Mouse (Mus musculus) hindbrain, embryonic 12.5 days (tissue): ENCODE data around the gene Il17ra. TPM values are rescaled to one million over a fixed set of nuclear protein-coding genes. Genes with fewer than 3 reads are reported as not detected.

ENCODE experiments used
- ATAC-seq: fragments of 200-750 bp; cut with Nextera tagmentation; 2 replicates; pipeline ENCODE4 v1.8.0; 2017; ENCODE audit warnings: moderate TSS enrichment; ENCODE audit not compliant: low FRiP score
- H3K27ac ChIP-seq: fragments of 300-500 bp; sonication (generic); 2 replicates; pipeline ENCODE4 v1.5.1; 2016; ENCODE audit warnings: mild to moderate bottlenecking
- H3K27me3 ChIP-seq: fragments of 300-500 bp; sonication (generic); 2 replicates; pipeline ENCODE4 v1.6.1; 2016; ENCODE audit warnings: mild to moderate bottlenecking
- H3K36me3 ChIP-seq: fragments of 300-500 bp; sonication (generic); 2 replicates; pipeline ENCODE4 v1.6.1; 2016; ENCODE audit warnings: mild to moderate bottlenecking
- H3K4me1 ChIP-seq: fragments of 300-500 bp; sonication (generic); 2 replicates; pipeline ENCODE4 v1.6.1; 2016
- H3K4me2 ChIP-seq: fragments of 300-500 bp; sonication (generic); replicated peaks from 2 replicates; pipeline ENCODE4 v1.6.1; 2016; ENCODE audit warnings: mild to moderate bottlenecking
- H3K4me3 ChIP-seq: fragments of 300-500 bp; sonication (generic); 2 replicates; pipeline ENCODE4 v1.5.1; 2016; ENCODE audit warnings: mild to moderate bottlenecking
- H3K9ac ChIP-seq: fragments of 300-500 bp; sonication (generic); 2 replicates; pipeline ENCODE4 v1.6.1; 2016; ENCODE audit warnings: mild to moderate bottlenecking, moderate library complexity
- H3K9me3 ChIP-seq: fragments of 300-500 bp; sonication (generic); replicated peaks from 2 replicates; pipeline ENCODE4 v1.6.1; 2016; ENCODE audit warnings: mild to moderate bottlenecking
- WGBS: fragments of 180-500 bp; shearing (Covaris S2); methylation state at CpG from one replicate; pipeline ENCODE4 v1.1.7; 2016; 5-methylcytosine and 5-hydroxymethylcytosine counted together
- polyA plus RNA-seq: library from polyadenylated mRNA; unstranded; fragments of >200 nt; fragmentation: Nextera tagmentation; extraction: Ambion mirVana; gene quantifications from 2 replicates; pipeline ENCODE4 v1.2.1, GENCODE M21; 2016

Gene Il17ra
- polyA plus RNA-seq, 1 experiment from 2014 or later: 12.3 TPM

DNA sequence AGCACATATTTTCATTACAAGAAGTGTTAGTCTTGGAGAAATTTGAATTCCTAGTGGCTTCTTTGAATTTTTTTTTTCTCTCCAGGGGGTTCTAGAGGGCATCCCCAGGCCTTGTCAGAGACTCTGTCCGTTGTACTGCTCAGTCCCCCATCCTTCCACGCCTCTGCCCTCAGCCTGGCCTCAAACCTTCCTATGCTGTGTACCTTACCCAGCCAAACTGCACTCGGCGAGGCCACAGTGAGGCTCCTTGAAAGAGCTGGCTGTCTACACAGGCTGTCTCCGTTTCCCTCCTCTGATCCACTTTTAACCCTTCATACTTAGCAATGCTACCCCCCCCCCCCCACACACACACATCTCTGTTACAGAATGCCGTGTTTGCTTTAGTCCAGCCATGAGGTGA lies 796 bp upstream of the Il17ra start:
- Histone ChIP-seq H3K4me3 (no peak overlapping the region), H3K4me1 (peaks cover 12% of the 10 kb centered on the region), H3K9me3 (no peaks in the 10 kb centered on the region), H3K27me3 (peaks cover 46% of the 10 kb centered on the region), H3K27ac (no peak overlapping the region), H3K36me3 (no peaks in the 10 kb centered on the region), H3K9ac (no peak overlapping the region), H3K4me2 (no peak overlapping the region)
- 55% methylated on average over 6 of the region's 6 CpGs for WGBS
- ATAC-seq: no peak

DNA sequence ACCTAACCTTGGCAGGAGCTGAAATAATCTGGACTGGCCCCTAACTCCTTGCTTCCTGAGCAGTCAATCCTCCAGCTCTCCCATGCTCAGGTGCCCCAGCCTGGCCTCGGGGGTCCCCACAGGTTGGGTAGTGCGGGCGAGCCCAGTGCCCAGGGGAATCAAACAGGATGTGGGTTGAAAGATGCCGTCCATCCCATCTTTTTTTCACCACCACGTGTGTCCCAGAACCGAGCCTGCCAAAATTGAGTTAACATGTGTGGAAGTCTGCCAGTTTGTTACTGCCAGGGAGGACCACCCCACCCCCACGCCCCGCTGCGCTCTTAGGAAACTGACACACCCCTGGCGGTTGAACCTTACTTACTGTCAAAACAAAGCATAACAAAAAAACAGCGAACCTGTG lies 837 bp downstream of the Il17ra start:
- 4% methylated on average over 11 of the region's 11 CpGs for WGBS
- Histone ChIP-seq H3K4me2 (peak overlapping the region; percentile 72), H3K36me3 (no peaks in the 10 kb centered on the region), H3K27me3 (peaks cover 46% of the 10 kb centered on the region), H3K9me3 (no peaks in the 10 kb centered on the region), H3K4me3 (peak overlapping the region; percentile 57), H3K27ac (no peak overlapping the region), H3K9ac (peak overlapping the region; percentile 65; the same call in 1 of the 2 replicates), H3K4me1 (peaks cover 12% of the 10 kb centered on the region)
- peak; percentile 33; the same call in 1 of the 2 replicates for ATAC-seq

DNA sequence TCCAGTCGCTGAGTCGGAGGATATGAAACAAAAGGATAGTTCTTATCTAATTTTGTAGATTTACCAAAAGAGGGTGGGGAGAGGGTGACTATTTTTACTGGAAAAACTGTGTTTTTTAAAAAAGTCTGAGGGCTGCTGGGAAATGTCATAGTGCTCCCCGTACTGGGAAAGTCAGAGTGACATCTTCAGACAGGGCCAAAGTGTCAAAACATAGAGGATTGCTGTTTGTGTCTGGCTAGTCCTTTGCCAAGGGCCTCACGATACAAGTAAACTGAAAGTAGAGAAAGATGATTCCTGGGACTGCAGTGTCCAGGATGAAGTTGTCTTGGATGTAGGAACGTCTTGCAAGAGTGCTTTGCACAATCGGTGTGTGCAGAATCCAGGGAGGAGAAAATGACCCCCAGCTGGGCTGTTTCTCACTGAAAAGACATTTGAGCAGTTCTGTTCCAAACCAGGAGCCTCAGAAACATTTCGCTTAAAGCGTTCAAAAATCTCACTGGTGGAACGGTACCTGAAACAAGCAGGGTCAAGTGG lies 1.4 kb downstream of the Il17ra start:
- Histone ChIP-seq H3K4me1 (peaks cover 13% of the 10 kb centered on the region), H3K9ac (peak overlapping the region; percentile 65; the same call in 1 of the 2 replicates), H3K4me2 (peak overlapping the region; percentile 72), H3K27ac (no peak overlapping the region), H3K9me3 (no peaks in the 10 kb centered on the region), H3K27me3 (peaks cover 46% of the 10 kb centered on the region), H3K36me3 (no peaks in the 10 kb centered on the region), H3K4me3 (peak overlapping the region; percentile 57; the same call in 1 of the 2 replicates)
- ATAC-seq: no peak
- 55% methylated on average over 9 of the region's 9 CpGs for WGBS

DNA sequence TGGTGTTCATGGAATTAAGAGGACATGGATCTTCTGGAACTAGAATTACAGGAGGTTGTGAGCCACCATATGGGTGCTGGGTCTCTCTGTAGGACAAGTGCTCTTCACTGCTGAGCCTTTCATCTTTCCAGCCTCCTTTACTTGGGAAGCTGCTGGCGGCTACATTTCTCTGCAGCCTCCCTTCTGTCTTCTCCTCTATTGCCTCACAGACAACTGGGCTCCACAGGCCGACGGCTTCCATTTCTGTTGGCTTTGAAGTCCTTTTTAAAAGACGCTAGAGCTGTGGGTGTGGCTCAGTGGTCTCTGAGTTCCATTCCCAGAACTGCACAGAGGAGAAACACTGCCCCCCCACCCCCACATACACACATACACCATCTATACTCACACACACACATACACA lies 2.3 kb downstream of the Il17ra start:
- no peak for ATAC-seq
- H3K4me2 ChIP-seq: no peak overlapping the region
- H3K9me3 ChIP-seq: no peaks in the 10 kb centered on the region
- no peaks in the 10 kb centered on the region for H3K36me3 ChIP-seq
- 38% methylated on average over 4 of the region's 4 CpGs for WGBS
- H3K9ac ChIP-seq: no peak overlapping the region
- no peak overlapping the region for H3K4me3 ChIP-seq
- H3K4me1 ChIP-seq: peaks cover 21% of the 10 kb centered on the region
- peaks cover 46% of the 10 kb centered on the region for H3K27me3 ChIP-seq
- no peak overlapping the region for H3K27ac ChIP-seq

DNA sequence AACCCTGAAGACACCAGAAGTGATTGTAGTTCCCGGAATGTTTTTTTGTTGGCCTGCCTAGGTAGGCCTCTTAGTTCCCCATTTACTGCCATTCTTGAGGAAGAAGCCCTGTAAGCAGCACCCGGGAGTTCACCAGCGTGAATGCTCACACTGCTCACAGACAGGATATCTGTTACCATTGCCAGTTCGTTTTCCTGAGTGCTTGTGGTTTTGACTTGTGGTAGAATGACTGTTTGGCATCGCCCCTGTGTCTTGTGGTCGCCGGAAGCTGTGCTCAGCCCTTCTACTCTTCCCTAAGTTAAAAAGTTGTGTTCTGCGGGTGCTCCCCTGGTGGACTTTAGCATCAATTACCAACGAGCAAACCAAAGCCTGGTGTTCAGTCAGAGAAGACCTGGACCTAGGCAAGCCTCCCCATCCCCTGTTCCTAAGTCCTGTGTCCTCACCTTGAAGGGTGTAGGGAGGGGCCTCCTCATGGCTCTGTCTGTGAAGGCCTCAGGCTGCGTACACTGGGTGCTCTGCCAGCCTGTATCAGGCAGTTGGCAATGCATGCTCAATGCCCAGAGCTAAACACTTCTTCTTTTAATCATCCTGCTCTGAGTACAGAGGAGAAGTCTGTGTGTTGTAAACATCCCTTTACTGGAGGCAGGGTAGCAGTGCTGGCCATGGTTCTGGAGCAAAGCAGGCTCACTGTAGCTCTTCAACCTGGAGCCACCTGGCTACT lies 3.7 kb downstream of the Il17ra start:
- peaks cover 30% of the 10 kb centered on the region for H3K4me1 ChIP-seq
- H3K9me3 ChIP-seq: no peaks in the 10 kb centered on the region
- no peaks in the 10 kb centered on the region for H3K36me3 ChIP-seq
- peaks cover 38% of the 10 kb centered on the region for H3K27me3 ChIP-seq
- H3K4me2 ChIP-seq: no peak overlapping the region
- H3K27ac ChIP-seq: no peak overlapping the region
- no peak overlapping the region for H3K4me3 ChIP-seq
- ATAC-seq: no peak
- H3K9ac ChIP-seq: no peak overlapping the region
- 85% methylated on average over 10 of the region's 10 CpGs for WGBS

DNA sequence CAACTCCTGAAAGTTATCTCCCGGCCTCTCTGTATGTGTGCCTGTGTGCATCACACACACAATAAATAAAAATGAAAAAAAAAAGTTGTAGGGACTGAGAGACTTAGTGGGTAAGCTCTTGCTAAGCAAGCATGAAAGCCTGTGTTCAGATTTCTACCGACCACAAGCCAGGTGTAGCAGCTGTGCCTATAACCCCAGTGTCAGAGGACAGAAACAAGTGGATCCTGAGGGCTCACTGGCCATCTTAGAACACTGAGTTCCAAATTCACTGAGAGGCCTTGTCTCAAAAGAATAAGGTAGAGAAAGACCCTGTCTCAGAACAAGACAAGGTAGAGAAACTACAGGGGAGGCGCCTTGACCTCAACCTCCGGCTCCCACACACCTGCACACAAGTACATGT lies 5.2 kb downstream of the Il17ra start:
- peaks cover 45% of the 10 kb centered on the region for H3K4me1 ChIP-seq
- no peak overlapping the region for H3K4me3 ChIP-seq
- H3K9ac ChIP-seq: no peak overlapping the region
- H3K27ac ChIP-seq: no peak overlapping the region
- H3K27me3 ChIP-seq: peaks cover 24% of the 10 kb centered on the region
- no peak overlapping the region for H3K4me2 ChIP-seq
- no peaks in the 10 kb centered on the region for H3K9me3 ChIP-seq
- WGBS: 88% methylated on average over 4 of the region's 4 CpGs
- no peak for ATAC-seq
- no peaks in the 10 kb centered on the region for H3K36me3 ChIP-seq

DNA sequence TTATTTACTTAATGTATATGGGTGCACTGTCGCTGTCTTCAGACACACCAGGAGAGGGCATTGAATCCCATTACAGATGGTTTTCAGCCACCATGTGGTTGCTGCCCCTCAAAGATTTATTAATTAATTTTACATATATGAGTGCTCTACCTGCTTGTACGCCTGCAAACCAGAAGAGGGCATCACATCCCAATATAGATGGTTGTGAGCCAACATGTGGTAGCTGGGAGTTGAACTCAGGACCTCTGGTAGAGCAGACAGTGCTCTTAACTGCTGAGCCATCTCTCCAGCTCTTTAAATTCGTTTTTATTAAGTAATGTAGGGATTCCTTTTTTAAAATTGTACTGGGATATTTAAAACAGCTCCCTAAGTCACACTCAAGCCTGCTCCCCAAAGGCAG lies 6.2 kb downstream of the Il17ra start:
- Histone ChIP-seq H3K27me3 (peaks cover 14% of the 10 kb centered on the region), H3K9me3 (no peaks in the 10 kb centered on the region), H3K4me1 (peaks cover 45% of the 10 kb centered on the region), H3K9ac (no peak overlapping the region), H3K4me2 (no peak overlapping the region), H3K4me3 (no peak overlapping the region), H3K36me3 (no peaks in the 10 kb centered on the region), H3K27ac (no peak overlapping the region)
- WGBS: 76% methylated on average over 3 of the region's 3 CpGs
- no peak for ATAC-seq

DNA sequence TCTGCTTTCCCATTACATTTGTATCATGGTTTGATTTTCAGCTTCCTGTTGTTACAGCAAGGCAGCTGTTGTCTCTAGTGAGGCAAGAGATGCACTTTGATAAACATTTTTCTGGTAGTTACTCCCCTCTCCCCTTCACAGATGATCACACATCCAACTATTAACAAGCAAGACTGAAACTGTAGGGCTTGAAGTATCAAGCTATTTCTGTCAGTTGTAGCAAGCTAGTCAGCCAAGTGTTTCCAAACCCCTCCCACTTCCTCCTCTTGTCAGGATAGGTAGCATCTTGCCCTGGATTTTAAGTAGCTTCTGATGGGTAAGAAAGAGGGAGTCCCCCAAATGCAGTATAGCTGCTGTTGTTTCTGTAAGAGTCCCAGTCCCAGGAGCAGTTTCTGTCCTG lies 6.7 kb downstream of the Il17ra start:
- H3K27me3 ChIP-seq: peaks cover 9% of the 10 kb centered on the region
- no peaks in the 10 kb centered on the region for H3K36me3 ChIP-seq
- H3K9ac ChIP-seq: no peak overlapping the region
- no peaks in the 10 kb centered on the region for H3K9me3 ChIP-seq
- no peak overlapping the region for H3K4me2 ChIP-seq
- no peak overlapping the region for H3K27ac ChIP-seq
- no peak for ATAC-seq
- peaks cover 44% of the 10 kb centered on the region for H3K4me1 ChIP-seq
- no peak overlapping the region for H3K4me3 ChIP-seq

DNA sequence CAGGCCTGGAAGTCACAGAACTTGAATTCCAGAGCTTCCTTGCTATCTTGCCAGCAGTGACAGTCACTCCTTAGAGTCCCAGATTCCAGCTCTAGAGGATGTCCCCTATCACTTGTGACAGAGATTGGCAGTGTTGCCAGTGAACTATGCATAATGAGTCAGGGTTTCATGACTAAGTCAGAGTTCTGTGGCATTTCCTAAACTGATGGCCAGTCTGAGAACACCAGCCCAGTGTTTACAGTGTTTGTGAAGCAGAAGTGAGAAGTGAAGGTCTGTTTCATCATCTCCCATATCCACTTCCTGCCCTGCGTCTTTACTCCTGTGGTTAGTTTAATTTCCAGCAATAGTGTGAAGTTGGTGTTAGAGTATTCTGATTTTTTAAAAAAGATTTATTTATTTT lies 7.6 kb downstream of the Il17ra start:
- Histone ChIP-seq H3K36me3 (no peaks in the 10 kb centered on the region), H3K4me2 (no peak overlapping the region), H3K9me3 (no peaks in the 10 kb centered on the region), H3K27ac (0 out of 2 replicates have a peak overlapping the region, but pooled peaks have one; percentile 90), H3K4me1 (peaks cover 44% of the 10 kb centered on the region), H3K27me3 (peaks cover under 1% of the 10 kb centered on the region; the same call in 1 of the 2 replicates), H3K9ac (no peak overlapping the region), H3K4me3 (no peak overlapping the region)
- WGBS: 88% methylated on average over 1 of the region's 1 CpGs
- ATAC-seq: no peak

DNA sequence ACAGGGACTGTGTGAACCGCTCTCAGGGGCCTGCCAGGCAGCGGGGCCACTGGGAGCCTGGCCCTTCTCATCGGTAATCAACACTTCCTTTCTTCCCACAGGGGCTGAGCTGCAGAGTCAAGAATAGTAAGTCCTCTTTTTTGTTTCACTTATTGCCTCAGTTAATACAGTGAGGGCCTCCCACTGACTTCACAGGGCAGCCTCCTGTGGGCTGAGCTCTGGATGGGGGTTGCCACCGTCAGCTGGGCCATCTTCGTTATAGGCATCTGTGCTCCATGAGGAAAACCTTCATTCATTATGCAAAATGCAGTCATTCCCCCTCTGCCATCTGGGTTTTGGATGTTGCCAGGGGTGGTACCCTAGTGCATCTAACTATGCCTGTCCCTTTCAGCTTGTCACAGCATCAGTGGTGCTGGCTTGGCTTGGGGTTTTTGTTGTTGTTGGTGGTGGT lies 9.0 kb downstream of the Il17ra start:
- H3K4me2 ChIP-seq: peak overlapping the region; percentile 27

DNA sequence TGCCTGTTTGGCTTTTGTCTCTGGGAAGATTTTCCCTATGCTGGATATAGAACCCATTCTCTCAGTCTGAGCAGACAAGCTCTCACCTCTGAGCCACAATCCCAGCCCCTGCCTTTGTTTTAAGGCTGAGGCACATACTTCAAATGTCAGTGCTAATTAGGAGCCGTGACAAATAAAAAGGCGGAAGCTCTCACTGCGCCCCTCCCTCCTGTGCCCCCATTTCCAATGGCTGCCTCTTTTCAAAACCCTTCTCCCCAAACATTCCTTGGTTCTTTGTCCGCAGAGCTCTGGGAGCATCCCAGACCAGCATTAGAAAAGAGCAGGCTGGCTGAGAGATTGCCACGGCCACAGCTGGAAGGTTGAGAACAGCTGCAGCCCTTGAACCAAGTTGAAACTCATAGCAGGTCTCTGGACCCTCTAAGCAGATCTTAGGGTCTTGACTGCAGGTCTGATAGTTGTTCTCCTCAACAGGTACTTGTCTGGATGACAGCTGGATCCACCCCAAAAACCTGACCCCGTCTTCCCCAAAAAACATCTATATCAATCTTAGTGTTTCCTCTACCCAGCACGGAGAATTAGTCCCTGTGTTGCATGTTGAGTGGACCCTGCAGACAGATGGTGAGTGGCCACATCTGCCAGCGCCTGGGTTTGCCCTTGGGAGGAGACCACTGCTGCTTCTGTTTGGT lies 9.6 kb downstream of the Il17ra start:
- H3K4me1 ChIP-seq: peaks cover 44% of the 10 kb centered on the region
- peak overlapping the region; percentile 27 for H3K4me2 ChIP-seq
- H3K27ac ChIP-seq: peak overlapping the region; percentile 90
- no peaks in the 10 kb centered on the region for H3K9me3 ChIP-seq
- no peak overlapping the region for H3K4me3 ChIP-seq
- H3K36me3 ChIP-seq: no peaks in the 10 kb centered on the region
- H3K27me3 ChIP-seq: no peaks in the 10 kb centered on the region
- peak; percentile 77 for ATAC-seq
- peak overlapping the region; percentile 35; the same call in 1 of the 2 replicates for H3K9ac ChIP-seq
- WGBS: 9% methylated on average over 8 of the region's 8 CpGs

More for the DNA sequence above, 9.0 kb downstream of the Il17ra start:
- peak overlapping the region; percentile 90 for H3K27ac ChIP-seq
- WGBS: 3% methylated on average over 5 of the region's 5 CpGs
- H3K4me1 ChIP-seq: peaks cover 44% of the 10 kb centered on the region
- peak overlapping the region; percentile 35; the same call in 1 of the 2 replicates for H3K9ac ChIP-seq
- ATAC-seq: peak; percentile 91
- H3K27me3 ChIP-seq: no peaks in the 10 kb centered on the region
- H3K9me3 ChIP-seq: no peaks in the 10 kb centered on the region
- no peaks in the 10 kb centered on the region for H3K36me3 ChIP-seq
- no peak overlapping the region for H3K4me3 ChIP-seq

DNA sequence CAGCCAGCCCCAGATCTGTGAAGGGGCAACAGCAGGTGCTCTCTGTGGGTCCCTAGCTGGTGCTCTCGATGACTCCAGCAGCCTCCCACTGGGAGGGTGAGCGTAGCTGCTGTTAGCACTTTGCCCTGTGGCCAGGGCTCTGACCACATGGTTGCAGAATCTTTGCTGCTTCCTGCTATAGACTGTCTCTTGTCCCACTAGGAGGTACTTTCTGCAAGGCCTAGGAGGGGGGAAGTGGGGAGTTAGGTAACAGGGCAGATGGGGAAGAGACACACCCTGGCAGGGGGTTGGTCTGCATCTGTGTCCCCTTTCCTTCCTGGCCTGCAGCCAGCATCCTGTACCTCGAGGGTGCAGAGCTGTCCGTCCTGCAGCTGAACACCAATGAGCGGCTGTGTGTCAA lies 10.4 kb downstream of the Il17ra start:
- Histone ChIP-seq H3K4me2 (no peak overlapping the region), H3K9ac (no peak overlapping the region), H3K27ac (peak overlapping the region; percentile 90)

More for the DNA sequence above, 10.4 kb downstream of the Il17ra start:
- WGBS: 24% methylated on average over 5 of the region's 5 CpGs
- Histone ChIP-seq H3K4me1 (peaks cover 44% of the 10 kb centered on the region), H3K27me3 (no peaks in the 10 kb centered on the region), H3K9me3 (no peaks in the 10 kb centered on the region), H3K36me3 (no peaks in the 10 kb centered on the region), H3K4me3 (no peak overlapping the region)
- ATAC-seq: 0 out of 2 replicates have a peak, but pooled peaks have one; percentile 18
